Mouse (Mus musculus) hindbrain, embryonic 14.5 days (tissue): ENCODE data around the gene Prickle1. TPM values are rescaled to one million over a fixed set of nuclear protein-coding genes. Genes with fewer than 3 reads are reported as not detected.

Source experiments
- ATAC-seq: fragments of 200-750 bp; cut with Nextera tagmentation; 2 replicates; pipeline ENCODE4 v1.8.0; 2017; ENCODE audit warnings: moderate number of reproducible peaks, mild to moderate bottlenecking, moderate TSS enrichment, moderate library complexity; ENCODE audit not compliant: low FRiP score
- DNase-seq: peaks from one replicate; pipeline ENCODE4 v3.0.0-alpha.2; 2015; ENCODE audit warnings: low spot score
- H3K27ac ChIP-seq: fragments of 300-500 bp; sonication (generic); 2 replicates; pipeline ENCODE4 v1.5.1; 2014; ENCODE audit warnings: mild to moderate bottlenecking, moderate library complexity
- H3K27me3 ChIP-seq: fragments of 300-500 bp; sonication (generic); 2 replicates; pipeline ENCODE4 v1.6.1; 2014; ENCODE audit warnings: mild to moderate bottlenecking, low read length, mixed read lengths; ENCODE audit not compliant: control insufficient read depth, insufficient read depth
- H3K36me3 ChIP-seq: fragments of 300-500 bp; sonication (generic); replicated peaks from 2 replicates; pipeline ENCODE4 v1.6.1; 2014; ENCODE audit not compliant: control insufficient read depth, insufficient read depth
- H3K4me1 ChIP-seq: fragments of 300-500 bp; sonication (generic); replicated peaks from 2 replicates; pipeline ENCODE4 v1.6.1; 2014; ENCODE audit warnings: antibody characterized with exemption, low read length, mixed read lengths; ENCODE audit not compliant: control insufficient read depth, insufficient read depth
- H3K4me2 ChIP-seq: fragments of 300-500 bp; sonication (generic); replicated peaks from 2 replicates; pipeline ENCODE4 v1.6.1; 2014; ENCODE audit warnings: mild to moderate bottlenecking, moderate library complexity
- H3K4me3 ChIP-seq: fragments of 300-500 bp; sonication (generic); replicated peaks from 2 replicates; pipeline ENCODE4 v1.5.1; 2014; ENCODE audit warnings: mild to moderate bottlenecking, low read length
- H3K9ac ChIP-seq: fragments of 300-500 bp; sonication (generic); 2 replicates; pipeline ENCODE4 v1.6.1; 2014
- H3K9me3 ChIP-seq: fragments of 300-500 bp; sonication (generic); 2 replicates; pipeline ENCODE4 v1.6.1; 2016; ENCODE audit warnings: low read length; ENCODE audit not compliant: control insufficient read depth
- WGBS: fragments of 180-500 bp; shearing (Covaris S2); extraction: QIAGEN DNeasy Blood & Tissue Kit; methylation state at CpG from one replicate; pipeline ENCODE4 v1.1.7; 2014; 5-methylcytosine and 5-hydroxymethylcytosine counted together
- polyA plus RNA-seq: library from polyadenylated mRNA; unstranded; fragments of >200 nt; fragmentation: Nextera tagmentation; extraction: Ambion mirVana; gene quantifications from 2 replicates; pipeline ENCODE4 v1.2.1, GENCODE M21; 2014

Gene Prickle1
- polyA plus RNA-seq, 1 experiment from 2014 or later = 27.2 TPM

DNA sequence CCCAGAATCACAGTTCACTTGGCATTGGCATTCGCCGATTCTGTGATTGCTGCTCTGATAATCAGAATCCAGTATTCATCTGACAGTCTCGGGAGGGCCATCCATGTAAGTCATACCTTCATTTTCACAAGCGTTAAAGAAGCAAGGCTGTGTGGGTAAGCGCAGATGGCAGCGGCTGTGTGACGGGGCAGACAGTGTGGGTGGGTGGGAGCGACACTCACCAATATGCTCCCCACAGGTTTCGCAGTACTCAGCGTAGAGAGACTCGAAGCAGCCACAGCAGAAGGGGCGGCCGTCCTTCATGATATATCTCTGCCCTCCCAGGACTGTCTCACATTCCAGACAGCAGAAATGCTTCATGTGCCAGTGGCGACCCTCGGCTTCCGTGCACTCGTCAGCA, 90.9 kb downstream of the Prickle1 start:
- ATAC-seq = no peak
- no peak overlapping the region for H3K4me2 ChIP-seq

DNA sequence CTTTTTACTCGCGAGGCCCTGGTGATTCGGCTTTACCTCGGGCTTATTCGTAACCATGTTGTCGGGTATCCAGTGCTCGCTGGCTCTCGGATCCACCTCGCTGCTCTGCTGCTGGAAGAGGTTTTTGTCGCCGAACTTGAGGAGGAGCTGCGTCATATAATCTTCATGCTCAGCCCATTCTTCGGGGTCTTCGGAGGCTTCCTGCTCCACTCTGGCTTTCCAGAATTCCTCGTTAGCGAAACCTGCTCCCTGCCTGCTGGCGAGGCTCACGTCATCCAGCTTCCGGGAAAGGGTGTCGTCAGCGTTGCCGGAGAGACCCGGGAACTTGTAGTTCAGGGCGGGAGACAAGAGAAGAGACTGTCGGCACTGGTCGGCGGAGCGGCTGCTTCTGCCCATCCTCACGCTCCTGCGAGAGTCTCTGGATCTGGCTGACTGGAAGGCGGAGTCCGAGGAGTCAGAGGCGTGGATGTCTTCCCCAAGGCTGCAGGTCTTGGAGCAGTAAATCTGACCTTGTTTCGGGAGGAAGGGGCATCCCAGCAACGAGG, 92.4 kb downstream of the Prickle1 start:
- no peak overlapping the region for H3K4me2 ChIP-seq
- H3K4me3 ChIP-seq = no peak overlapping the region
- DNase-seq = no peak
- H3K27me3 ChIP-seq = no peaks in the 10 kb centered on the region
- H3K9ac ChIP-seq = no peak overlapping the region
- no peak overlapping the region for H3K27ac ChIP-seq
- no peaks in the 10 kb centered on the region; the same call in 1 of the 2 replicates for H3K4me1 ChIP-seq
- ATAC-seq = no peak
- WGBS = 94% methylated on average over 35 of the region's 35 CpGs
- no peaks in the 10 kb centered on the region for H3K9me3 ChIP-seq
- peaks cover 72% of the 10 kb centered on the region for H3K36me3 ChIP-seq

More for the DNA sequence above, 90.9 kb downstream of the Prickle1 start:
- Histone ChIP-seq H3K27me3 (no peaks in the 10 kb centered on the region), H3K4me1 (no peaks in the 10 kb centered on the region; the same call in 1 of the 2 replicates), H3K9ac (no peak overlapping the region), H3K27ac (no peak overlapping the region), H3K9me3 (no peaks in the 10 kb centered on the region), H3K4me3 (no peak overlapping the region), H3K36me3 (peaks cover 58% of the 10 kb centered on the region)
- 82% methylated on average over 17 of the region's 17 CpGs for WGBS
- DNase-seq = no peak

DNA sequence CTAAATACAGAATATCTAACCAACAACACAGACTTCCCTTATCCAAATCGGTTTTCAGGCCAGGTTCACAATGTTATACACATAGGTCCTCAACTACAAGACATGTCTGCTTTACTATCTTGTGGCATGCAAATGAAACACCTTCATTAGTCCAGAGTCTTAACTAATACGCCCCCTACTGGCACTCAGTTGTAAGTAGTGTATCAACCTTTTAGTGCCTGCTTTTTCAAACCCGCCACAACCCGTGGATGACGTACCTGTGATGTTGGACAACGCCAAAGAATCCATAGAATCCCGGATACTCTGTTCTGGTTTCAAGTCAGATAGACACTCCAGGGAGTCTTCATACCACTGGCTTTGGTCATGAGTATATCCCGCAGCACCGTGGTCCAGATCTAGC, 93.0 kb downstream of the Prickle1 start:
- no peaks in the 10 kb centered on the region for H3K27me3 ChIP-seq
- no peaks in the 10 kb centered on the region for H3K9me3 ChIP-seq
- DNase-seq = no peak
- H3K4me1 ChIP-seq = no peaks in the 10 kb centered on the region; the same call in 1 of the 2 replicates
- WGBS = 97% methylated on average over 9 of the region's 9 CpGs
- no peak for ATAC-seq
- H3K27ac ChIP-seq = no peak overlapping the region
- H3K4me3 ChIP-seq = no peak overlapping the region
- H3K9ac ChIP-seq = no peak overlapping the region
- no peak overlapping the region for H3K4me2 ChIP-seq
- H3K36me3 ChIP-seq = peaks cover 78% of the 10 kb centered on the region

DNA sequence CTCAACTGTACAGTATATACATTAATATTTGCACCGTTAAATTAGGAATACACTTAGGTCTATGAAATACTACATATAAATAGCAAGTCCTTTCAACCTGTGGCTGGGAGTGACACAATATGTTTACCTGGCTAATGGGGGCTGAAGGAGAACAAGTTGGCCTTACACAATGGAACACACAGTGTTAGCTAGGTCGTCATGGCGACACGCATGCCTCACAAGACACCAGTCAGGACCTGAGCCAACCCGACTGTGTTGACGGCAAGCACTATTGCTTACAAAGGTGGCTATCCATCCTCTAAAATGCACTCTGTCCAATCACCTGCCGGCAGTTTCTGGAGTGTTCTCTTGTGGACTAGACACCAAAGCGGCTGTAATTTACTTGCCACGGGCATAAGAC, 95.8 kb downstream of the Prickle1 start:
- WGBS = 77% methylated on average over 9 of the region's 9 CpGs
- DNase-seq = no peak
- Histone ChIP-seq H3K4me3 (no peak overlapping the region), H3K4me2 (no peak overlapping the region), H3K9ac (no peak overlapping the region), H3K27ac (no peak overlapping the region), H3K9me3 (no peaks in the 10 kb centered on the region), H3K36me3 (peaks cover 66% of the 10 kb centered on the region), H3K4me1 (no peaks in the 10 kb centered on the region; the same call in 1 of the 2 replicates), H3K27me3 (no peaks in the 10 kb centered on the region)
- ATAC-seq = no peak

DNA sequence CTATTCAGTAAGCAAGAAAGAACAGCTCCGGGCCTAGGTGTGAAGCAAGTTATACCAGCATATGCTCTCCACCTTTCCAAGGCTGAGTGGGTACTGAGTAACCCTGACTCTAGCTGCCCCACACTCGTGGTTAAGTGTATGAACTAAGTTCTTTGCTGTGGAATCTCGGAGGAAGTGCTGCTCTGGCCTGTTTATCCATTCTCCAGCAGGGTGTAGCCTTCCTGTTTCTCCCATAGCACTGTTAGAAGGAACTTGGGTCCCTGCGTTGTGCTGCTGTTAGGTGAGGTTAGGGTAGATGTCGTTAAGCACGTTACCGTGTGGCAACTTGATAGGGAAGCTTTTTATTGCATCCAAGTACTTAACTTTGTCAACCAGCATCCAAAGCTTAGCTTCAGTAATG, 101.0 kb downstream of the Prickle1 start:
- no peaks in the 10 kb centered on the region for H3K4me1 ChIP-seq
- no peak for DNase-seq
- H3K9me3 ChIP-seq = no peaks in the 10 kb centered on the region
- no peak overlapping the region for H3K4me2 ChIP-seq
- no peaks in the 10 kb centered on the region for H3K27me3 ChIP-seq
- no peak for ATAC-seq
- WGBS = 84% methylated on average over 7 of the region's 7 CpGs
- H3K9ac ChIP-seq = no peak overlapping the region
- H3K36me3 ChIP-seq = peaks cover 23% of the 10 kb centered on the region
- no peak overlapping the region for H3K27ac ChIP-seq
- no peak overlapping the region for H3K4me3 ChIP-seq

DNA sequence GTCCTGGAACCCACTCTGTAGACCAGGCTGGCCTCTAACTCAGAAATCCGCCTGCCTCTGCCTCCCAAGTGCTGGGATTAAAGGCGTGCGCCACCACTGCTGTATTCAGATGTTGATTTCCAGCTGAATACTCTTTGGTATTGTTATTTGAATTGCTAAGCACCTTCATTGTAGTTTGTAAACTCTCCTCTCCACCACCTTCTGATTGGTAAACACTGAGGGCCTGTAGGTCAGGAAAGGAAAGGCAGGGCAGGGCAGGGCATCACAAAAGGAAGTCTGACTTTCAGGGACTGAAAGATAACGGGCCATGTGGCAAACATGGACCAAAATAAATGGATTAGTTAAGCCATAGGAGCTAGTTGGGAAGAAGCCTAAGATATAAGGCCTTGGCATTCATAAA, 106.1 kb downstream of the Prickle1 start:
- ATAC-seq (no peak), DNase-seq (no peak)
- H3K27me3 ChIP-seq = no peaks in the 10 kb centered on the region
- no peak overlapping the region for H3K4me2 ChIP-seq
- WGBS = 80% methylated on average over 4 of the region's 4 CpGs
- H3K4me3 ChIP-seq = no peak overlapping the region
- H3K27ac ChIP-seq = no peak overlapping the region
- no peak overlapping the region for H3K9ac ChIP-seq
- H3K36me3 ChIP-seq = peaks cover 6% of the 10 kb centered on the region; the same call in 1 of the 2 replicates
- no peaks in the 10 kb centered on the region for H3K9me3 ChIP-seq
- no peaks in the 10 kb centered on the region for H3K4me1 ChIP-seq

DNA sequence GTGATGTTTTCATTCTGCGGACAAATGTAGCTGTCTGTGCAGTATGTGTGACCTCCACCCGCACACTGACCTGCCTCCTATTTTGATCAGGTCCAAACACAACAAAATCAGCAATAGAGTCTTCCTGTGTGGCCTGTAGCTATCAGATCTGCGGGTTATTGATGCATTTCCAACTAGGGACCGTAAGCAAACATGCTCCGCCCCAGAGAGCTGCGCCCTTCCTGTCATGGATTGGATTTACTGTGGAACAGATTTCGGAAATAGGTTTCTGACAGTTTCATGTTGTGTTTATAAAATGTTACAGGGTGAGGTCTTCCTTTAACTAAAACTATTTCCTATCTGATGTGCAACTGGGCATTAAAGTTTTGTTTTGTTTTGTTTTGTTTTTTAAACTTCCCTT, 109.6 kb downstream of the Prickle1 start:
- Histone ChIP-seq H3K4me2 (no peak overlapping the region), H3K27ac (no peak overlapping the region), H3K9me3 (no peaks in the 10 kb centered on the region), H3K27me3 (no peaks in the 10 kb centered on the region), H3K9ac (no peak overlapping the region), H3K4me1 (no peaks in the 10 kb centered on the region), H3K4me3 (no peak overlapping the region), H3K36me3 (0 out of 2 replicates have a peak, but pooled peaks cover 4% of the 10 kb centered on the region)
- ATAC-seq (no peak), DNase-seq (no peak)
- 86% methylated on average over 7 of the region's 7 CpGs for WGBS

DNA sequence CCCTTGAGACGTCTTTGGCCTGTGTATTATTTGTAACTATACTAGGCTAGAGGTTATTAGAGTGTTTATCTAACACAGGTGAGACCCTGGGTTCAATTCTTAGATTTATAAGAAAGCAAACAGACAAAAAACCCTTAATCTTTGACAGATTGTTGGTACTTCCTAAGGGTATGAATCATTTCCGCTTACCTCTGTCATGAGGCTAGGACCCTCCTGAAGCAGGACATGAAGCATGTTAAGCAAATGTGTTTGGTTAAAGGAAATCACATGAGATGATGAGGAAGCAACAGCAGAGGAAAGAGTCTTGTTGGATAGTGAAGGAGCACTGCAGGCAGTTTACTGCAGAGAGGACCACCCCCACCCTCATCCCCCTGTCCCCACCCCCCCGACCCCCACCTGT, 110.4 kb downstream of the Prickle1 start:
- no peak for ATAC-seq
- H3K27me3 ChIP-seq = no peaks in the 10 kb centered on the region

DNA sequence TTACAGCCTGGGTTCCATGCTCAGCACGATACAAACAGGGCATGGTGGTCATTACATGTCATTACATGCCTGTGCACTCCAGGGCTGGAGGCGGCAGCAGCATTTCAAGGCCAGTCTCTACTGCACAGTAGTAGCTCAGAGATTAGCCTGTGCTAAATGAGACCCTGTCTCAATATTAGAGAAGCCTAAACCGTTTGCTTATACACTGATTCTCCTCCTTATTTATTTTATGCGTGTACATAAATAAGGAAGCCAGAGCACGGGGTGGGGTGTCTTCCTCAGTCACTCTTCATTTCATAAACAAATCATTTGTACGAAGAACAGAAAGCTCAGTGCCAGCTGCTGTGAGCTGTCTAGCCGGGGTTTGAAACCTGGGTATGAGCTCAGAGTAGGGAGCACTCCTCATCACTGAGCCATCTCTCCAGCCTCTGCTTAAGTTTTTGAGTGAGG, 111.4 kb downstream of the Prickle1 start:
- Histone ChIP-seq H3K27me3 (no peaks in the 10 kb centered on the region), H3K4me2 (no peak overlapping the region), H3K4me3 (no peak overlapping the region), H3K9ac (no peak overlapping the region), H3K27ac (no peak overlapping the region), H3K9me3 (no peaks in the 10 kb centered on the region), H3K36me3 (no peaks in the 10 kb centered on the region), H3K4me1 (0 out of 2 replicates have a peak, but pooled peaks cover 2% of the 10 kb centered on the region)
- no peak for ATAC-seq
- WGBS = 81% methylated on average over 7 of the region's 7 CpGs
- no peak for DNase-seq

More for the DNA sequence above, 110.4 kb downstream of the Prickle1 start:
- H3K9me3 ChIP-seq = no peaks in the 10 kb centered on the region
- 86% methylated on average over 3 of the region's 3 CpGs for WGBS
- no peak for DNase-seq
- no peaks in the 10 kb centered on the region for H3K4me1 ChIP-seq
- H3K36me3 ChIP-seq = 0 out of 2 replicates have a peak, but pooled peaks cover 4% of the 10 kb centered on the region
- H3K27ac ChIP-seq = no peak overlapping the region
- H3K9ac ChIP-seq = no peak overlapping the region
- H3K4me3 ChIP-seq = no peak overlapping the region
- H3K4me2 ChIP-seq = no peak overlapping the region

DNA sequence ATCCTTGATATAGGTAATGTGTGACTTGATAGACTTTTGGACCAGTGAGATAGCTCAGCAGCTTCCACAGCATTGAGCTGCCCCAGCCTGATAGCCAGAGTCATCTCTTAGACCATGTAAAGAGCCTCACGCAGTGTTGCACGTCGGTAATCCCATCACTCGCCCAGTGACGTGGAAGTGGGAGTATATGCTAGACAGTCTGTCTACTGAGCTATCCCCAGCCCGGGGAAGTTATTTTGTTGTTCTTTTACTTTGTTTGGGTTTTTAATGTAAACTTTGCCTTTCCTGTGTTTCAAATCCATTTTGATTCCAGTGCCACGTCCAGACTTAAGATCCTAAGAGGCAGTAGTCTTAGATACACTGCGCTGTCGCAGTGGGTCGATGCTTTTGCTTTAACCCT, 114.6 kb downstream of the Prickle1 start:
- Histone ChIP-seq H3K4me1 (0 out of 2 replicates have a peak, but pooled peaks cover 8% of the 10 kb centered on the region), H3K27ac (no peak overlapping the region), H3K9ac (no peak overlapping the region), H3K36me3 (no peaks in the 10 kb centered on the region), H3K9me3 (no peaks in the 10 kb centered on the region), H3K27me3 (no peaks in the 10 kb centered on the region), H3K4me2 (no peak overlapping the region), H3K4me3 (no peak overlapping the region)
- DNase-seq (no peak), ATAC-seq (no peak)
- 89% methylated on average over 10 of the region's 10 CpGs for WGBS
